Mouse (Mus musculus) colon, adult 2 months (tissue): ENCODE results near the gene Usp17le. TPM values are rescaled to one million over a fixed set of nuclear protein-coding genes. Genes with fewer than 3 reads are reported as not detected.

Source experiments
- polyA plus RNA-seq: library from polyadenylated mRNA; depleted of rRNA; stranded (reverse); fragments of >200 nt; gene quantifications from 2 replicates; pipeline ENCODE4 v1.2.3, GENCODE M21; 2012; rRNA removed

The Usp17le gene
- polyA plus RNA-seq, result not detected in 2 replicates

DNA sequence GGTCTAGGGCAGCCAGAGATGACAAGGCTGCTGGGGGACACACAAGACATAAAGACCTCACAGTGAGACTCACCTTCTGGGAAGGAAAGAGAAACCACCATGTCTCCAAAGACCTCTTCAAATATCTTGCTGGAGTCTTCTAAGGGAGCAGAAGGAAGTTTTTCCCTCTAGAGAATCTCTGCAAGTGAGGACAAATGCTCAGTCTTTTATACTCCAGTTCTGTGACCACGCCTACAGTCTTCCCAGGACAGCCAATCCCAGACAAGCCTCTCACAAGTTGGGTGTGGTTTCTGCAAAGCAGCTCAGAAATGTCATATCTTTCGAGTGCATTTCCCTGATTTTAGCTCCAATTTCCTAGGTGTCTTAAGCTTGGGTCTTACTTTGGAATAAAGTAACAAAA, at the start of gene Usp17le:
TSS of gene Usp17le (minus strand) at position 101 of the 400 bp plus-strand sequence.

Other genes with a start within 250 kb of the Usp17le start
- not detected in 2 replicates for gene Olfr651, start 227.3 kb downstream of the Usp17le start, polyA plus RNA-seq
- gene Olfr652, start 216.6 kb downstream of the Usp17le start, polyA plus RNA-seq, result not detected in 2 replicates
- gene Olfr653, start 200.2 kb downstream of the Usp17le start, polyA plus RNA-seq, result not detected in 2 replicates
- not detected in 2 replicates for gene Olfr654, start 190.4 kb downstream of the Usp17le start, polyA plus RNA-seq
- gene Olfr655, start 175.7 kb downstream of the Usp17le start, polyA plus RNA-seq, result 0.17 TPM in 1 of 2 replicates, not detected in the other
- not detected in 2 replicates for gene Olfr656, start 163.5 kb downstream of the Usp17le start, polyA plus RNA-seq
- not detected in 2 replicates for gene Olfr657, start 152.7 kb downstream of the Usp17le start, polyA plus RNA-seq
- gene Olfr658, start 130.2 kb downstream of the Usp17le start, polyA plus RNA-seq, result 0.07 and 0.08 TPM in 2 replicates
- gene Olfr659, start 110.7 kb downstream of the Usp17le start, polyA plus RNA-seq, result not detected in 2 replicates
- not detected in 2 replicates for gene Olfr661, start 91.0 kb downstream of the Usp17le start, polyA plus RNA-seq
- gene Usp17lb, start 65.1 kb upstream of the Usp17le start, polyA plus RNA-seq, result not detected in 2 replicates
- gene Usp17la, start 79.5 kb upstream of the Usp17le start, polyA plus RNA-seq, result not detected in 2 replicates
- not detected in 2 replicates for gene Olfr665, start 100.6 kb upstream of the Usp17le start, polyA plus RNA-seq
- not detected in 2 replicates for gene Olfr666, start 118.5 kb upstream of the Usp17le start, polyA plus RNA-seq
- gene Olfr667, start 144.0 kb upstream of the Usp17le start, polyA plus RNA-seq, result not detected in 2 replicates
- not detected in 2 replicates for gene Olfr668, start 150.6 kb upstream of the Usp17le start, polyA plus RNA-seq
- gene Olfr669, start 156.8 kb upstream of the Usp17le start, polyA plus RNA-seq, result not detected in 2 replicates
- gene Olfr670, start 185.2 kb upstream of the Usp17le start, polyA plus RNA-seq, result not detected in 2 replicates
- not detected in 2 replicates for gene Olfr671, start 201.7 kb upstream of the Usp17le start, polyA plus RNA-seq
- gene Olfr672, start 224.6 kb upstream of the Usp17le start, polyA plus RNA-seq, result not detected in 2 replicates